In the genomic region with DNA sequence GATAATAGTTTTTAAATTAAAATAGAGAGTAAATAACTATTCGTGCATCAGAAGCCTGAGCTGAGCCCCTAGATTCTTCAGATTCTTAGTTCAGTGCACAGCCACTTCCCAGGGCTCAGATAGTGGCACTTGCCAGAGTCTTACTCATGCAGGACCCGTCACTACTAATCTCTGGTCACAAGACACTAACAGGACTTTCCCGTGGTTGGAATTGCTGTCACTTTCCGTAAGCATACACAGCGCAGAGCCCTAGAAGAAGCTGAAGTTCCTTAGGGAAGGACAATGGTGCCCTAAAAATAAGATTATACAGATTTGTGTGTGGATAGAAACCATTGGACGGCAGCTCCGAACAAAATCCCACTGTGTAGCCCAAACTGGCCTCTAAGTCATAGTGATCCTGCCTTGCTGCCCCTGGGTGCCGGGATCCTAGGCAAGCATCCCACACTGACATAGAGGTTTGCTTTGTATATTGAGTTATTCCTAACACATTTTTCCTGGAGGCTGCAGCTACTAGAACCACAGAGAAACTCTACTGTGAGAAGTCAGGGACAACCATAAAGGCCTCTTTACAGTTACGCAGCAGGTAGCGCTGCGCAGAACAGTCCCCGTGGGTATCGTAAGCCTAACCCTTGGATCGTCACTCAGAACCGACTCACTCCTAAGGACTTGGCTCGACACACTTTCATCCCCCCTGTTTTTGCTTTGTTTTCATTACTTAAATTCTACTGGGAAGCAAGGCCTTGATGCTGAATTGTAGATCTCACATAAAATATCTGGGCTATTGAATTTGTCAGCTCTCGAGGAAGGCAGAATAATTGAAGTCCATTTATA, we compare ENCODE assay signal across 27 mouse cellular contexts. TPM values are rescaled to one million over a fixed set of nuclear protein-coding genes. Genes with fewer than 3 reads are reported as not detected.
DNase-seq lines count a peak whose midpoint lies in the region; ATAC-seq lines count a peak whose summit lies in the region.
"Had no signal": no experiment of that assay in that cellular context is flagged by ENCODE, and none has a peak within 500 bp of the region (broad histone marks: within the 10 kb centered on the region; RNA-seq: fewer than 3 reads in every experiment).

No protein-coding gene starts in this region.

- H3K4me1 ChIP-seq in forebrain, embryonic 16.5 days (replicated peaks; ENCODE audit: control insufficient read depth, insufficient read depth, low read length) = peaks cover 7% of the 10 kb centered on the region
- H3K4me1 ChIP-seq in forebrain, embryonic 14.5 days (ENCODE audit: control insufficient read depth, insufficient read depth, low read length) = peaks cover 4% of the 10 kb centered on the region; the same call in 1 of the 2 replicates
- peaks cover 8% of the 10 kb centered on the region for H3K4me1 ChIP-seq in hindbrain, embryonic 12.5 days
- H3K4me1 ChIP-seq in hindbrain, embryonic 16.5 days (ENCODE audit: control insufficient read depth, insufficient read depth, low read depth, low read length) = peaks cover 6% of the 10 kb centered on the region
- peaks cover 16% of the 10 kb centered on the region; the same call in 1 of the 2 replicates for H3K4me1 ChIP-seq in hindbrain, embryonic 14.5 days (replicated peaks; ENCODE audit: control insufficient read depth, insufficient read depth, low read length)
- 0 out of 2 replicates have a peak, but pooled peaks cover 2% of the 10 kb centered on the region for H3K4me1 ChIP-seq in neural tube, embryonic 14.5 days (ENCODE audit: control insufficient read depth, insufficient read depth, low read length)
- H3K4me1 ChIP-seq: embryonic facial prominence, embryonic 13.5 days; intestine, embryonic 15.5 days; liver, embryonic 13.5 days had no signal

- H3K9ac ChIP-seq in forebrain, embryonic 16.5 days (replicated peaks; ENCODE audit: low read depth, low read length) = no peak overlapping the region
- no peak overlapping the region for H3K9ac ChIP-seq in forebrain, embryonic 14.5 days (ENCODE audit: low read length)
- no peak overlapping the region for H3K9ac ChIP-seq in hindbrain, embryonic 12.5 days
- no peak overlapping the region for H3K9ac ChIP-seq in hindbrain, embryonic 16.5 days (ENCODE audit: low read depth, low read length)
- no peak overlapping the region for H3K9ac ChIP-seq in hindbrain, embryonic 14.5 days
- H3K9ac ChIP-seq in neural tube, embryonic 14.5 days (replicated peaks; ENCODE audit: low read depth, low read length) = no peak overlapping the region
- H3K9ac ChIP-seq: embryonic facial prominence, embryonic 13.5 days; intestine, embryonic 15.5 days; liver, embryonic 13.5 days; lung, embryonic 14.5 days had no signal

- H3K27ac ChIP-seq in forebrain, embryonic 16.5 days (ENCODE audit: low read length) = peak overlapping the region; percentile 37
- H3K27ac ChIP-seq in forebrain, embryonic 14.5 days (ENCODE audit: low read depth, low read length) = no peak overlapping the region
- peak overlapping the region; percentile 48; the same call in 1 of the 2 replicates for H3K27ac ChIP-seq in hindbrain, embryonic 12.5 days
- H3K27ac ChIP-seq in hindbrain, embryonic 16.5 days (ENCODE audit: low read depth, low read length) = no peak overlapping the region
- 0 out of 2 replicates have a peak overlapping the region, but pooled peaks have one; percentile 33 for H3K27ac ChIP-seq in hindbrain, embryonic 14.5 days
- H3K27ac ChIP-seq in neural tube, embryonic 14.5 days (ENCODE audit: low read depth, low read length) = peak overlapping the region; percentile 48; the same call in 1 of the 2 replicates
- H3K27ac ChIP-seq: embryonic facial prominence, embryonic 13.5 days; intestine, embryonic 15.5 days; left cerebral cortex, adult 2 months; liver, embryonic 13.5 days had no signal

- ATAC-seq in forebrain, embryonic 16.5 days = no peak
- no peak for ATAC-seq in forebrain, embryonic 14.5 days
- ATAC-seq in hindbrain, embryonic 12.5 days (ENCODE audit: low FRiP score) = no peak
- ATAC-seq in hindbrain, embryonic 16.5 days = no peak
- no peak for ATAC-seq in hindbrain, embryonic 14.5 days (ENCODE audit: low FRiP score)
- peak; percentile 80; the same call in 1 of the 2 replicates for ATAC-seq in neural tube, embryonic 14.5 days (ENCODE audit: low read depth)
- ATAC-seq: intestine, embryonic 15.5 days had no signal

- no peaks in the 10 kb centered on the region for H3K27me3 ChIP-seq in forebrain, embryonic 16.5 days (replicated peaks; ENCODE audit: control insufficient read depth, insufficient read depth, low read length)
- H3K27me3 ChIP-seq in forebrain, embryonic 14.5 days (replicated peaks; ENCODE audit: control insufficient read depth, insufficient read depth, low read length) = no peaks in the 10 kb centered on the region
- H3K27me3 ChIP-seq in hindbrain, embryonic 12.5 days = no peaks in the 10 kb centered on the region
- no peaks in the 10 kb centered on the region for H3K27me3 ChIP-seq in hindbrain, embryonic 16.5 days (replicated peaks; ENCODE audit: control insufficient read depth, insufficient read depth, low read length)
- H3K27me3 ChIP-seq in hindbrain, embryonic 14.5 days (ENCODE audit: control insufficient read depth, insufficient read depth, low read length) = no peaks in the 10 kb centered on the region
- H3K27me3 ChIP-seq in neural tube, embryonic 14.5 days (ENCODE audit: control insufficient read depth, insufficient read depth, low read length) = no peaks in the 10 kb centered on the region
- H3K27me3 ChIP-seq: embryonic facial prominence, embryonic 13.5 days; intestine, embryonic 15.5 days; liver, embryonic 13.5 days had no signal

- WGBS in forebrain, embryonic 16.5 days = 79% methylated on average over 17 of the region's 17 CpGs
- 86% methylated on average over 17 of the region's 17 CpGs for WGBS in forebrain, embryonic 14.5 days
- 69% methylated on average over 17 of the region's 17 CpGs for WGBS in hindbrain, embryonic 12.5 days
- WGBS in hindbrain, embryonic 16.5 days = 69% methylated on average over 17 of the region's 17 CpGs
- 73% methylated on average over 17 of the region's 17 CpGs for WGBS in hindbrain, embryonic 14.5 days
- 64% methylated on average over 17 of the region's 17 CpGs for WGBS in neural tube, embryonic 14.5 days

- no peak overlapping the region for H3K4me2 ChIP-seq in forebrain, embryonic 16.5 days (ENCODE audit: low read length)
- no peak overlapping the region for H3K4me2 ChIP-seq in forebrain, embryonic 14.5 days (ENCODE audit: low read length)
- no peak overlapping the region for H3K4me2 ChIP-seq in hindbrain, embryonic 12.5 days (replicated peaks)
- no peak overlapping the region for H3K4me2 ChIP-seq in hindbrain, embryonic 16.5 days (ENCODE audit: low read length)
- no peak overlapping the region for H3K4me2 ChIP-seq in hindbrain, embryonic 14.5 days (replicated peaks)
- no peak overlapping the region for H3K4me2 ChIP-seq in neural tube, embryonic 14.5 days (ENCODE audit: low read depth, low read length)
- H3K4me2 ChIP-seq: embryonic facial prominence, embryonic 13.5 days; heart, embryonic 11.5 days; intestine, embryonic 15.5 days; liver, embryonic 13.5 days; lung, embryonic 14.5 days had no signal

- no peaks in the 10 kb centered on the region for H3K36me3 ChIP-seq in forebrain, embryonic 16.5 days (ENCODE audit: control insufficient read depth, insufficient read depth)
- H3K36me3 ChIP-seq in forebrain, embryonic 14.5 days (ENCODE audit: control insufficient read depth, insufficient read depth, low read length) = no peaks in the 10 kb centered on the region
- H3K36me3 ChIP-seq in hindbrain, embryonic 12.5 days = no peaks in the 10 kb centered on the region
- H3K36me3 ChIP-seq in hindbrain, embryonic 16.5 days (ENCODE audit: control insufficient read depth, insufficient read depth, low read length) = no peaks in the 10 kb centered on the region
- H3K36me3 ChIP-seq in hindbrain, embryonic 14.5 days (replicated peaks; ENCODE audit: control insufficient read depth, insufficient read depth) = no peaks in the 10 kb centered on the region
- no peaks in the 10 kb centered on the region for H3K36me3 ChIP-seq in neural tube, embryonic 14.5 days (ENCODE audit: control insufficient read depth, insufficient read depth, low read length)
- H3K36me3 ChIP-seq: embryonic facial prominence, embryonic 13.5 days; G1E; intestine, embryonic 15.5 days; liver, embryonic 13.5 days had no signal

- no peak for DNase-seq in forebrain, embryonic 14.5 days (ENCODE audit: low spot score)
- DNase-seq in hindbrain, embryonic 14.5 days (ENCODE audit: low spot score) = no peak
- no peak for DNase-seq in left cerebral cortex, adult 18-20 months (ENCODE audit: low spot score in 2 of 2)
- no peak for DNase-seq in yolk sac, embryonic 10.5 days (ENCODE audit: low spot score)
- DNase-seq: adrenal gland, postnatal 25 days; cerebellum, adult 11-12 months; cerebellum, postnatal 14 days; gastrocnemius, postnatal 14 days; heart, postnatal 4 days; kidney, adult 9 months; kidney, postnatal 36 days; liver, embryonic 13.5 days; lung, embryonic 14.5 days; lung, postnatal 36 days; right cerebral cortex, postnatal 25 days; thymus, postnatal 4 days had no signal

- H3K9me3 ChIP-seq in forebrain, embryonic 16.5 days (ENCODE audit: control insufficient read depth, low read length) = no peaks in the 10 kb centered on the region
- no peaks in the 10 kb centered on the region for H3K9me3 ChIP-seq in forebrain, embryonic 14.5 days (replicated peaks; ENCODE audit: control insufficient read depth, low read length)
- no peaks in the 10 kb centered on the region for H3K9me3 ChIP-seq in hindbrain, embryonic 12.5 days (replicated peaks)
- no peaks in the 10 kb centered on the region for H3K9me3 ChIP-seq in hindbrain, embryonic 16.5 days (ENCODE audit: control insufficient read depth, low read length)
- no peaks in the 10 kb centered on the region for H3K9me3 ChIP-seq in hindbrain, embryonic 14.5 days (ENCODE audit: control insufficient read depth, low read length)
- H3K9me3 ChIP-seq in neural tube, embryonic 14.5 days (ENCODE audit: control insufficient read depth, low read length) = no peaks in the 10 kb centered on the region
- H3K9me3 ChIP-seq: embryonic facial prominence, embryonic 13.5 days; intestine, embryonic 15.5 days; liver, embryonic 13.5 days had no signal

- no peak overlapping the region for H3K4me3 ChIP-seq in forebrain, embryonic 16.5 days (replicated peaks; ENCODE audit: low read length)
- H3K4me3 ChIP-seq in forebrain, embryonic 14.5 days (ENCODE audit: low read depth, low read length) = no peak overlapping the region
- H3K4me3 ChIP-seq in hindbrain, embryonic 12.5 days = no peak overlapping the region
- no peak overlapping the region for H3K4me3 ChIP-seq in hindbrain, embryonic 16.5 days (ENCODE audit: low read length)
- no peak overlapping the region for H3K4me3 ChIP-seq in hindbrain, embryonic 14.5 days (replicated peaks; ENCODE audit: low read length)
- H3K4me3 ChIP-seq in neural tube, embryonic 14.5 days (ENCODE audit: low read depth, low read length) = no peak overlapping the region
- H3K4me3 ChIP-seq: embryonic facial prominence, embryonic 13.5 days; intestine, embryonic 15.5 days; left cerebral cortex, adult 2 months; liver, embryonic 13.5 days had no signal

RNA-seq across cellular contexts. Expression of gene Vamp9, which starts 57.7 kb away (rescaled TPM):
- polyA plus RNA-seq in forebrain, embryonic 16.5 days (2015; fragmentation: Nextera tagmentation; extraction: Ambion mirVana) = 0.78 and 1.0 TPM in 2 replicates
- polyA plus RNA-seq in forebrain, embryonic 14.5 days (2014; fragmentation: Nextera tagmentation; extraction: Ambion mirVana) = 0.75 and 0.83 TPM in 2 replicates
- polyA plus RNA-seq in hindbrain, embryonic 12.5 days (2016; fragmentation: Nextera tagmentation; extraction: Ambion mirVana) = 0.50 TPM in 1 of 2 replicates, not detected in the other
- polyA plus RNA-seq in hindbrain, embryonic 16.5 days (2015; fragmentation: Nextera tagmentation; extraction: Ambion mirVana) = 0.34 and 0.61 TPM in 2 replicates
- polyA plus RNA-seq in hindbrain, embryonic 14.5 days (2014; fragmentation: Nextera tagmentation; extraction: Ambion mirVana) = 1.0 and 1.1 TPM in 2 replicates
- polyA plus RNA-seq in neural tube, embryonic 14.5 days (2014; fragmentation: Nextera tagmentation; extraction: Ambion mirVana) = 1.0 and 1.2 TPM in 2 replicates
- total RNA-seq in left cerebral cortex, adult 18-20 months (2021) = 1 to 10 TPM; 1.6 TPM
- total RNA-seq: G1E; gastrocnemius, postnatal 14 days; megakaryocyte-erythroid progenitor cell, adult 5-6 weeks had no signal
- polyA plus RNA-seq: G1E; liver, embryonic 13.5 days; spleen, adult 2 months had no signal

Comparison
In these comparisons a context has a peak if more than half of its experiments do, and no peak if none do; other contexts are left out.
1. H3K27ac ChIP-seq: peak in forebrain, embryonic 16.5 days (single experiment), hindbrain, embryonic 12.5 days (single experiment), hindbrain, embryonic 14.5 days (single experiment) and neural tube, embryonic 14.5 days (single experiment); none in forebrain, embryonic 14.5 days (single experiment) and hindbrain, embryonic 16.5 days (single experiment).